Mouse (Mus musculus): ENCODE measurements around the gene Il23a. TPM values are rescaled to one million over a fixed set of nuclear protein-coding genes. Genes with fewer than 3 reads are reported as not detected.
A peak's percentile ranks its signal among the peaks of the same experiment; 100 is the strongest.

Il23a gene
- polyA plus RNA-seq (2014; fragmentation: Nextera tagmentation; extraction: Ambion mirVana), result not detected in 2 replicates

- WGBS, result 83% methylated on average over 11 of the region's 11 CpGs
- Histone ChIP-seq H3K4me1 (ENCODE audit: control insufficient read depth, insufficient read depth, low read length) (peaks cover 5% of the 10 kb centered on the region), H3K9ac (ENCODE audit: low read length) (no peak within 1 kb of the TSS), H3K4me3 (ENCODE audit: low read depth, low read length) (no peak within 1 kb of the TSS), H3K36me3 (ENCODE audit: control insufficient read depth, insufficient read depth, low read length) (no peaks in the 10 kb centered on the region), H3K27me3 (ENCODE audit: control insufficient read depth, insufficient read depth, low read length) (no peaks in the 10 kb centered on the region), H3K4me2 (no peak within 1 kb of the TSS), H3K27ac (ENCODE audit: low read depth, low read length) (no peak within 1 kb of the TSS), H3K9me3 (ENCODE audit: control insufficient read depth, low read length) (no peaks in the 10 kb centered on the region)
- no peak for DNase-seq (ENCODE audit: low spot score, missing footprints)
- no peak for ATAC-seq (ENCODE audit: low FRiP score)
These were observed at the start of gene Il23a for GRCm38 (mm10) chr10:128298702-128299171. Gene Il23a, minus strand, starts transcription at chr10:128298752.

- H3K27me3 ChIP-seq (ENCODE audit: control insufficient read depth, insufficient read depth, low read length), result no peaks in the 10 kb centered on the region
- H3K9ac ChIP-seq (ENCODE audit: low read length), result no peak overlapping the region
- H3K4me2 ChIP-seq, result no peak overlapping the region
- H3K27ac ChIP-seq (ENCODE audit: low read depth, low read length), result no peak overlapping the region
- H3K4me1 ChIP-seq (ENCODE audit: control insufficient read depth, insufficient read depth, low read length), result no peaks in the 10 kb centered on the region
- H3K9me3 ChIP-seq (ENCODE audit: control insufficient read depth, low read length), result no peaks in the 10 kb centered on the region
- 93% methylated on average over 8 of the region's 8 CpGs for WGBS
- DNase-seq (ENCODE audit: low spot score, missing footprints) (no peak), ATAC-seq (ENCODE audit: low FRiP score) (no peak)
- peaks cover 5% of the 10 kb centered on the region; the same call in 1 of the 2 replicates for H3K36me3 ChIP-seq (ENCODE audit: control insufficient read depth, insufficient read depth, low read length)
- no peak overlapping the region for H3K4me3 ChIP-seq (ENCODE audit: low read depth, low read length)
These were observed 49.0 kb upstream of the Il23a start for GRCm38 (mm10) chr10:128347541-128347940.

- H3K9me3 ChIP-seq (ENCODE audit: control insufficient read depth, low read length), result no peaks in the 10 kb centered on the region
- H3K27ac ChIP-seq (ENCODE audit: low read depth, low read length), result no peak overlapping the region
- DNase-seq (ENCODE audit: low spot score, missing footprints) (no peak), ATAC-seq (ENCODE audit: low FRiP score) (no peak)
- no peaks in the 10 kb centered on the region for H3K36me3 ChIP-seq (ENCODE audit: control insufficient read depth, insufficient read depth, low read length)
- H3K9ac ChIP-seq (ENCODE audit: low read length), result no peak overlapping the region
- H3K4me2 ChIP-seq, result no peak overlapping the region
- 76% methylated on average over 7 of the region's 7 CpGs for WGBS
- no peaks in the 10 kb centered on the region for H3K27me3 ChIP-seq (ENCODE audit: control insufficient read depth, insufficient read depth, low read length)
- H3K4me3 ChIP-seq (ENCODE audit: low read depth, low read length), result no peak overlapping the region
- H3K4me1 ChIP-seq (ENCODE audit: control insufficient read depth, insufficient read depth, low read length), result no peaks in the 10 kb centered on the region
These were observed 46.2 kb upstream of the Il23a start for GRCm38 (mm10) chr10:128344568-128345275.

GRCm38 (mm10) chr10:128343436-128343835, 44.9 kb upstream of the Il23a start:
- no peaks in the 10 kb centered on the region for H3K36me3 ChIP-seq (ENCODE audit: control insufficient read depth, insufficient read depth, low read length)
- no peak overlapping the region for H3K27ac ChIP-seq (ENCODE audit: low read depth, low read length)
- no peak overlapping the region for H3K4me3 ChIP-seq (ENCODE audit: low read depth, low read length)
- no peaks in the 10 kb centered on the region for H3K9me3 ChIP-seq (ENCODE audit: control insufficient read depth, low read length)
- no peak for ATAC-seq (ENCODE audit: low FRiP score)
- H3K4me1 ChIP-seq (ENCODE audit: control insufficient read depth, insufficient read depth, low read length), result peaks cover 7% of the 10 kb centered on the region
- no peak overlapping the region for H3K4me2 ChIP-seq
- H3K27me3 ChIP-seq (ENCODE audit: control insufficient read depth, insufficient read depth, low read length), result no peaks in the 10 kb centered on the region
- 95% methylated on average over 1 of the region's 1 CpGs for WGBS
- no peak overlapping the region for H3K9ac ChIP-seq (ENCODE audit: low read length)
- DNase-seq (ENCODE audit: low spot score, missing footprints), result no peak

- no peaks in the 10 kb centered on the region for H3K36me3 ChIP-seq (ENCODE audit: control insufficient read depth, insufficient read depth, low read length)
- H3K4me2 ChIP-seq, result no peak overlapping the region
- no peak for DNase-seq (ENCODE audit: low spot score, missing footprints)
- H3K9ac ChIP-seq (ENCODE audit: low read length), result no peak overlapping the region
- no peak overlapping the region for H3K4me3 ChIP-seq (ENCODE audit: low read depth, low read length)
- peaks cover 14% of the 10 kb centered on the region for H3K4me1 ChIP-seq (ENCODE audit: control insufficient read depth, insufficient read depth, low read length)
- H3K27ac ChIP-seq (ENCODE audit: low read depth, low read length), result no peak overlapping the region
- no peak for ATAC-seq (ENCODE audit: low FRiP score)
- WGBS, result 86% methylated on average over 2 of the region's 2 CpGs
- H3K27me3 ChIP-seq (ENCODE audit: control insufficient read depth, insufficient read depth, low read length), result no peaks in the 10 kb centered on the region
- no peaks in the 10 kb centered on the region for H3K9me3 ChIP-seq (ENCODE audit: control insufficient read depth, low read length)
These were observed 41.7 kb upstream of the Il23a start for GRCm38 (mm10) chr10:128340257-128340656.

- H3K9ac ChIP-seq (ENCODE audit: low read length), result peak overlapping the region; percentile 94; the same call in 1 of the 2 replicates
- H3K27me3 ChIP-seq (ENCODE audit: control insufficient read depth, insufficient read depth, low read length), result no peaks in the 10 kb centered on the region
- ATAC-seq (ENCODE audit: low FRiP score) (no peak), DNase-seq (ENCODE audit: low spot score, missing footprints) (no peak)
- peaks cover 14% of the 10 kb centered on the region for H3K4me1 ChIP-seq (ENCODE audit: control insufficient read depth, insufficient read depth, low read length)
- peak overlapping the region; percentile 91 for H3K4me2 ChIP-seq
- 73% methylated on average over 2 of the region's 2 CpGs for WGBS
- no peaks in the 10 kb centered on the region for H3K9me3 ChIP-seq (ENCODE audit: control insufficient read depth, low read length)
- peak overlapping the region; percentile 98; the same call in 1 of the 2 replicates for H3K4me3 ChIP-seq (ENCODE audit: low read depth, low read length)
- H3K36me3 ChIP-seq (ENCODE audit: control insufficient read depth, insufficient read depth, low read length), result no peaks in the 10 kb centered on the region
- H3K27ac ChIP-seq (ENCODE audit: low read depth, low read length), result no peak overlapping the region
These were observed 40.4 kb upstream of the Il23a start for GRCm38 (mm10) chr10:128338948-128339347.

- Histone ChIP-seq H3K27me3 (ENCODE audit: control insufficient read depth, insufficient read depth, low read length) (no peaks in the 10 kb centered on the region), H3K36me3 (ENCODE audit: control insufficient read depth, insufficient read depth, low read length) (no peaks in the 10 kb centered on the region), H3K4me3 (ENCODE audit: low read depth, low read length) (peak overlapping the region; percentile 98), H3K9ac (ENCODE audit: low read length) (peak overlapping the region; percentile 94), H3K27ac (ENCODE audit: low read depth, low read length) (peak overlapping the region; percentile 83), H3K4me2 (peak overlapping the region; percentile 91), H3K4me1 (ENCODE audit: control insufficient read depth, insufficient read depth, low read length) (peaks cover 14% of the 10 kb centered on the region), H3K9me3 (ENCODE audit: control insufficient read depth, low read length) (no peaks in the 10 kb centered on the region)
- 26% methylated on average over 5 of the region's 5 CpGs for WGBS
- DNase-seq (ENCODE audit: low spot score, missing footprints) (no peak), ATAC-seq (ENCODE audit: low FRiP score) (no peak)
These were observed 39.9 kb upstream of the Il23a start for GRCm38 (mm10) chr10:128338415-128338814.

- WGBS, result 1% methylated on average over 61 of the region's 61 CpGs
- H3K27me3 ChIP-seq (ENCODE audit: control insufficient read depth, insufficient read depth, low read length), result no peaks in the 10 kb centered on the region
- peak; percentile 98 for DNase-seq (ENCODE audit: low spot score, missing footprints)
- peak; percentile 99 for ATAC-seq (ENCODE audit: low FRiP score)
- no peaks in the 10 kb centered on the region for H3K9me3 ChIP-seq (ENCODE audit: control insufficient read depth, low read length)
- H3K36me3 ChIP-seq (ENCODE audit: control insufficient read depth, insufficient read depth, low read length), result no peaks in the 10 kb centered on the region
- peak within 1 kb of the TSS; percentile 83 for H3K27ac ChIP-seq (ENCODE audit: low read depth, low read length)
- peak within 1 kb of the TSS; percentile 91 for H3K4me2 ChIP-seq
- H3K4me1 ChIP-seq (ENCODE audit: control insufficient read depth, insufficient read depth, low read length), result peaks cover 14% of the 10 kb centered on the region
- peak within 1 kb of the TSS; percentile 94 for H3K9ac ChIP-seq (ENCODE audit: low read length)
- H3K4me3 ChIP-seq (ENCODE audit: low read depth, low read length), result peak within 1 kb of the TSS; percentile 98
These were observed 39.0 kb upstream of the Il23a start, which contains the start of gene Cs for GRCm38 (mm10) chr10:128337306-128338181. Gene Cs, plus strand, starts transcription at chr10:128337734.

GRCm38 (mm10) chr10:128336597-128336996, 38.0 kb upstream of the Il23a start:
- peak overlapping the region; percentile 91; the same call in 1 of the 2 replicates for H3K4me2 ChIP-seq
- H3K36me3 ChIP-seq (ENCODE audit: control insufficient read depth, insufficient read depth, low read length), result no peaks in the 10 kb centered on the region
- ATAC-seq (ENCODE audit: low FRiP score), result no peak
- 90% methylated on average over 3 of the region's 3 CpGs for WGBS
- H3K4me3 ChIP-seq (ENCODE audit: low read depth, low read length), result no peak overlapping the region
- H3K4me1 ChIP-seq (ENCODE audit: control insufficient read depth, insufficient read depth, low read length), result peaks cover 14% of the 10 kb centered on the region
- H3K9me3 ChIP-seq (ENCODE audit: control insufficient read depth, low read length), result no peaks in the 10 kb centered on the region
- no peak overlapping the region for H3K9ac ChIP-seq (ENCODE audit: low read length)
- no peaks in the 10 kb centered on the region for H3K27me3 ChIP-seq (ENCODE audit: control insufficient read depth, insufficient read depth, low read length)
- H3K27ac ChIP-seq (ENCODE audit: low read depth, low read length), result no peak overlapping the region
- DNase-seq (ENCODE audit: low spot score, missing footprints), result peak; percentile 8
